Mouse (Mus musculus): ENCODE data around the gene Phyhipl. TPM values are rescaled to one million over a fixed set of nuclear protein-coding genes. Genes with fewer than 3 reads are reported as not detected.

Gene Phyhipl
- total and polyA plus RNA-seq, 3 experiments: not detected

GRCm38 (mm10) chr10:70686941-70687703, 31.4 kb upstream of the Phyhipl start:
- Histone ChIP-seq H3K79me2 (replicated peaks; ENCODE audit: control insufficient read depth, extremely low read depth, insufficient read depth, poor library complexity, severe bottlenecking) (no peaks in the 10 kb centered on the region), H3K4me1 (ENCODE audit: control insufficient read depth in 1 of 2, insufficient read depth in 2 of 2) (no peaks in the 10 kb centered on the region), H3K9me3 (replicated peaks; ENCODE audit: low read length) (peaks cover 75% of the 10 kb centered on the region), H3K9ac (ENCODE audit: insufficient read depth, low read depth) (no peak overlapping the region), H3K4me2 (ENCODE audit: insufficient read depth, low read depth, poor library complexity, severe bottlenecking) (no peak overlapping the region), H3K36me3 (replicated peaks in 1 of 2; ENCODE audit: control insufficient read depth in 1 of 2, insufficient read depth in 1 of 2, low read length in 1 of 2) (no peaks in the 10 kb centered on the region), H3K27ac (ENCODE audit: insufficient read depth, low read depth) (no peak overlapping the region), H3K4me3 (replicated peaks in 1 of 3; ENCODE audit: low read depth in 2 of 3, low read length in 2 of 3, poor library complexity in 1 of 3) (no peak overlapping the region), H3K27me3 (replicated peaks) (no peaks in the 10 kb centered on the region)
- no peak for TF ChIP-seq NRF1 (IDR thresholded peaks at IDR 0.05; ENCODE audit: low read depth, low read length)
- no peak for TF ChIP-seq RCOR1 (conservative IDR thresholded peaks at IDR 0.05; ENCODE audit: low read depth, low read length)
- TF ChIP-seq JUND (conservative IDR thresholded peaks at IDR 0.05; ENCODE audit: low read depth, low read length): no peak
- TF ChIP-seq CHD2 (IDR thresholded peaks at IDR 0.05; ENCODE audit: low read length): no peak
- no peak for TF ChIP-seq PAX5 (IDR thresholded peaks at IDR 0.05; ENCODE audit: low read length)
- TF ChIP-seq JUN (IDR thresholded peaks at IDR 0.05; ENCODE audit: insufficient read depth, low read depth, low read length): no peak
- TF ChIP-seq KAT2A (IDR thresholded peaks at IDR 0.05; ENCODE audit: insufficient replicate concordance, low read length): no peak
- no peak for TF ChIP-seq E2F4 (IDR thresholded peaks at IDR 0.05; ENCODE audit: insufficient replicate concordance, low read depth, low read length)
- TF ChIP-seq USF2 (conservative IDR thresholded peaks at IDR 0.05; ENCODE audit: low read depth, low read length): no peak
- no peak for TF ChIP-seq EP300 (IDR thresholded peaks at IDR 0.05; ENCODE audit: low read length)
- no peak for TF ChIP-seq IRF4 (IDR thresholded peaks at IDR 0.05; ENCODE audit: low read depth, low read length)
- TF ChIP-seq MAX (IDR thresholded peaks at IDR 0.05; ENCODE audit: low read length): no peak
- TF ChIP-seq ZC3H11A (IDR thresholded peaks at IDR 0.05; ENCODE audit: low read depth, low read length): no peak
- no peak for TF ChIP-seq ZNF384 (IDR thresholded peaks at IDR 0.05; ENCODE audit: low read depth, low read length)
- TF ChIP-seq POLR2AphosphoS2 (IDR thresholded peaks at IDR 0.05; ENCODE audit: low read depth, low read length): no peak
- dilution Hi-C loops (cut with MboI; ENCODE audit: extremely low pct_ligation_motif_present, extremely low pct_unique_long_range_greater_than_20kb, low sequenced_read_pairs) (no loop called here), in situ Hi-C loops (cut with MboI; ENCODE audit: low pct_ligation_motif_present, low pct_unique_long_range_greater_than_20kb, low sequenced_read_pairs) (no loop called here)
- no peak for DNase-seq (ENCODE audit: extremely low read depth)

- Histone ChIP-seq H3K36me3 (replicated peaks in 1 of 2; ENCODE audit: control insufficient read depth in 1 of 2, insufficient read depth in 1 of 2, low read length in 1 of 2) (no peaks in the 10 kb centered on the region), H3K9me3 (replicated peaks; ENCODE audit: low read length) (peaks cover 75% of the 10 kb centered on the region), H3K27me3 (replicated peaks) (no peaks in the 10 kb centered on the region), H3K79me2 (replicated peaks; ENCODE audit: control insufficient read depth, extremely low read depth, insufficient read depth, poor library complexity, severe bottlenecking) (no peaks in the 10 kb centered on the region), H3K4me3 (replicated peaks in 1 of 3; ENCODE audit: low read depth in 2 of 3, low read length in 2 of 3, poor library complexity in 1 of 3) (no peak overlapping the region), H3K27ac (ENCODE audit: insufficient read depth, low read depth) (no peak overlapping the region), H3K9ac (ENCODE audit: insufficient read depth, low read depth) (no peak overlapping the region), H3K4me2 (ENCODE audit: insufficient read depth, low read depth, poor library complexity, severe bottlenecking) (no peak overlapping the region), H3K4me1 (ENCODE audit: control insufficient read depth in 1 of 2, insufficient read depth in 2 of 2) (no peaks in the 10 kb centered on the region)
- dilution Hi-C loops (cut with MboI; ENCODE audit: extremely low pct_ligation_motif_present, extremely low pct_unique_long_range_greater_than_20kb, low sequenced_read_pairs) (no loop called here), in situ Hi-C loops (cut with MboI; ENCODE audit: low pct_ligation_motif_present, low pct_unique_long_range_greater_than_20kb, low sequenced_read_pairs) (no loop called here)
- TF ChIP-seq NELFE (IDR thresholded peaks at IDR 0.05; ENCODE audit: low read depth, low read length): no peak
- no peak for TF ChIP-seq JUND (conservative IDR thresholded peaks at IDR 0.05; ENCODE audit: low read depth, low read length)
- TF ChIP-seq ZMIZ1 (IDR thresholded peaks at IDR 0.05; ENCODE audit: low read depth, low read length): no peak
- no peak for DNase-seq (ENCODE audit: extremely low read depth)
These were observed 30.7 kb upstream of the Phyhipl start for GRCm38 (mm10) chr10:70686505-70686904.

Data from CH12.LX (cell line).